Mouse (Mus musculus): ENCODE results near the gene Atp23.

DNA sequence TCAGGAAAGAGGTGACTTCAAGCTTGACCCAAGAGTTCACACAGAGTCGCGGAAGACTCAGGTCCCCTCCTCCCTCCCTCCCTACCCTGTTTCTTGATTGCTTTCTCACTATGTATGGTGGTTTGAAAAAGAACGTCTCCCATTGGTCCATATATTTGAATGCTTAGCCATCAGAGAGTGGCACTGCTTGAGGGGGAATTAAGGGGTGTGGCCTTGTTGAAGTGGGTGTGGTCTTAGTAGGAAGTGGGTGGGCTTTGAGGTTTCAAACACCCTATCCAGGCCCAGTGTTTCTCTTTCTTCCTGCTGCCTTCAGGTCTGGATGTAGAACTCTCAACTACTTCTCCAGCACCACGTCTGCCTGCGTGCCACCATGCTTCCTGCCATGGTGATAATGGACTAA is 44.4 kb upstream of the Atp23 start:
- TF ChIP-seq CTCF (IDR thresholded peaks at IDR 0.05; ENCODE audit: low read depth), result no peak
- TF ChIP-seq EP300 (IDR thresholded peaks at IDR 0.05; ENCODE audit: low read depth), result no peak
